Mouse (Mus musculus) neural tube, embryonic 11.5 days (tissue): ENCODE measurements around the gene Ltb4r1. TPM values are rescaled to one million over a fixed set of nuclear protein-coding genes. Genes with fewer than 3 reads are reported as not detected.
"Not testable (repeated sequence)": the region's sequence is repeated elsewhere in the genome, so short reads cannot be mapped to it uniquely, and the experiment has no call there.

ENCODE experiments used
- ATAC-seq: fragments of 200-750 bp; cut with Nextera tagmentation; 2 replicates; pipeline ENCODE4 v1.8.0; 2017; ENCODE audit warnings: moderate number of reproducible peaks, mild to moderate bottlenecking, moderate TSS enrichment, moderate library complexity; ENCODE audit not compliant: insufficient read depth, low FRiP score, low TSS enrichment
- DNase-seq: peaks from one replicate; pipeline ENCODE4 v3.0.0-alpha.2; 2015; ENCODE audit warnings: low spot score
- H3K27ac ChIP-seq: fragments of 300-500 bp; sonication (generic); 2 replicates; pipeline ENCODE4 v1.5.1; 2014; ENCODE audit warnings: low read depth, mild to moderate bottlenecking, low read length
- H3K27me3 ChIP-seq: fragments of 300-500 bp; sonication (generic); 2 replicates; pipeline ENCODE4 v1.6.1; 2014; ENCODE audit warnings: mild to moderate bottlenecking, low read length, mixed read lengths; ENCODE audit not compliant: control insufficient read depth, insufficient read depth
- H3K36me3 ChIP-seq: fragments of 300-500 bp; sonication (generic); 2 replicates; pipeline ENCODE4 v1.6.1; 2014; ENCODE audit warnings: mild to moderate bottlenecking, low read length, moderate library complexity, mixed read lengths; ENCODE audit not compliant: control insufficient read depth, insufficient read depth
- H3K4me1 ChIP-seq: fragments of 300-500 bp; sonication (generic); 2 replicates; pipeline ENCODE4 v1.6.1; 2014; ENCODE audit warnings: low read length, mixed read lengths; ENCODE audit not compliant: control insufficient read depth, insufficient read depth
- H3K4me2 ChIP-seq: fragments of 300-500 bp; sonication (generic); 2 replicates; pipeline ENCODE4 v1.6.1; 2014; ENCODE audit warnings: low read depth, mild to moderate bottlenecking, moderate library complexity
- H3K4me3 ChIP-seq: fragments of 300-500 bp; sonication (generic); 2 replicates; pipeline ENCODE4 v1.5.1; 2014; ENCODE audit warnings: low read depth, low read length
- H3K9ac ChIP-seq: fragments of 300-500 bp; sonication (generic); 2 replicates; pipeline ENCODE4 v1.6.1; 2014; ENCODE audit warnings: mild to moderate bottlenecking, low read length
- H3K9me3 ChIP-seq: fragments of 300-500 bp; sonication (generic); 2 replicates; pipeline ENCODE4 v1.6.1; 2016; ENCODE audit warnings: low read length; ENCODE audit not compliant: control insufficient read depth
- WGBS: fragments of 180-500 bp; shearing (Covaris S2); extraction: QIAGEN DNeasy Blood & Tissue Kit; methylation state at CpG from one replicate; pipeline ENCODE4 v1.1.7; 2014; 5-methylcytosine and 5-hydroxymethylcytosine counted together
- polyA plus RNA-seq: library from polyadenylated mRNA; unstranded; fragments of >200 nt; fragmentation: Nextera tagmentation; extraction: Ambion mirVana; gene quantifications from 2 replicates; pipeline ENCODE4 v1.2.1, GENCODE M21; 2014

Ltb4r1 gene
- polyA plus RNA-seq, 1 experiment from 2014 or later: 0.27 TPM

GRCm38 (mm10) chr14:55760156-55760555 is 5.6 kb upstream of the Ltb4r1 start:
- peaks cover 34% of the 10 kb centered on the region for H3K27me3 ChIP-seq
- DNase-seq: peak; percentile 80
- H3K4me1 ChIP-seq, H3K9me3 ChIP-seq, H3K9ac ChIP-seq, H3K36me3 ChIP-seq, ATAC-seq, H3K4me3 ChIP-seq, H3K27ac ChIP-seq: not testable (repeated sequence)
- WGBS: 2% methylated on average over 6 of the region's 6 CpGs
- H3K4me2 ChIP-seq: 0 out of 2 replicates have a peak overlapping the region, but pooled peaks have one; percentile 22

- H3K4me3 ChIP-seq: peak within 1 kb of the TSS; percentile 45
- H3K27me3 ChIP-seq: peaks cover 37% of the 10 kb centered on the region
- H3K9ac ChIP-seq: peak within 1 kb of the TSS; percentile 68
- DNase-seq (no peak), ATAC-seq (no peak)
- no peaks in the 10 kb centered on the region for H3K4me1 ChIP-seq
- WGBS: 73% methylated on average over 6 of the region's 6 CpGs
- no peaks in the 10 kb centered on the region; the same call in 1 of the 2 replicates for H3K36me3 ChIP-seq
- no peaks in the 10 kb centered on the region for H3K9me3 ChIP-seq
- H3K27ac ChIP-seq: no peak within 1 kb of the TSS
- H3K4me2 ChIP-seq: peak within 1 kb of the TSS; percentile 77
These were observed 4.6 kb upstream of the Ltb4r1 start, which contains the start of gene Ltb4r2 for GRCm38 (mm10) chr14:55761163-55761562. Gene Ltb4r2 (plus strand): TSS chr14:55761428.

- Histone ChIP-seq H3K4me1 (no peaks in the 10 kb centered on the region), H3K9me3 (no peaks in the 10 kb centered on the region), H3K27ac (no peak overlapping the region), H3K36me3 (no peaks in the 10 kb centered on the region), H3K4me3 (peak overlapping the region; percentile 45), H3K27me3 (peaks cover 43% of the 10 kb centered on the region), H3K4me2 (peak overlapping the region; percentile 77), H3K9ac (peak overlapping the region; percentile 68)
- ATAC-seq: peak; percentile 67
- DNase-seq: peak; percentile 70
- under 1% methylated on average over 74 of the region's 77 CpGs for WGBS
These were observed 3.6 kb upstream of the Ltb4r1 start for GRCm38 (mm10) chr14:55762001-55762821.

- 71% methylated on average over 7 of the region's 7 CpGs for WGBS
- H3K27ac ChIP-seq: no peak overlapping the region
- 0 out of 2 replicates have a peak, but pooled peaks cover 4% of the 10 kb centered on the region for H3K4me1 ChIP-seq
- H3K27me3 ChIP-seq: peaks cover 49% of the 10 kb centered on the region
- ATAC-seq: no peak
- DNase-seq: no peak
- H3K36me3 ChIP-seq: no peaks in the 10 kb centered on the region
- H3K4me3 ChIP-seq: no peak overlapping the region
- H3K9me3 ChIP-seq: no peaks in the 10 kb centered on the region
- no peak overlapping the region for H3K9ac ChIP-seq
- H3K4me2 ChIP-seq: no peak overlapping the region
These were observed 2.6 kb upstream of the Ltb4r1 start for GRCm38 (mm10) chr14:55763166-55763565.

- peaks cover 42% of the 10 kb centered on the region for H3K27me3 ChIP-seq
- WGBS: 12% methylated on average over 52 of the region's 52 CpGs
These were observed 2.0 kb downstream of the Ltb4r1 start for GRCm38 (mm10) chr14:55767519-55768414.

GRCm38 (mm10) chr14:55768555-55768954 is 2.8 kb downstream of the Ltb4r1 start:
- H3K36me3 ChIP-seq: no peaks in the 10 kb centered on the region
- H3K4me2 ChIP-seq: no peak overlapping the region
- ATAC-seq: no peak
- H3K9me3 ChIP-seq: no peaks in the 10 kb centered on the region
- H3K9ac ChIP-seq: no peak overlapping the region
- peaks cover 35% of the 10 kb centered on the region for H3K27me3 ChIP-seq
- WGBS: 92% methylated on average over 6 of the region's 6 CpGs
- no peak for DNase-seq
- no peak overlapping the region for H3K27ac ChIP-seq
- 0 out of 2 replicates have a peak, but pooled peaks cover 4% of the 10 kb centered on the region for H3K4me1 ChIP-seq
- H3K4me3 ChIP-seq: no peak overlapping the region

More at GRCm38 (mm10) chr14:55767519-55768414, 2.0 kb downstream of the Ltb4r1 start:
- Histone ChIP-seq H3K36me3 (no peaks in the 10 kb centered on the region), H3K4me3 (peak overlapping the region; percentile 34), H3K9me3 (no peaks in the 10 kb centered on the region), H3K27ac (no peak overlapping the region), H3K4me1 (0 out of 2 replicates have a peak, but pooled peaks cover 4% of the 10 kb centered on the region), H3K9ac (peak overlapping the region; percentile 59), H3K4me2 (peak overlapping the region; percentile 70)
- ATAC-seq (peak; percentile 48), DNase-seq (peak; percentile 64)

- WGBS: 77% methylated on average over 16 of the region's 16 CpGs
- H3K36me3 ChIP-seq: no peaks in the 10 kb centered on the region
- H3K4me2 ChIP-seq: no peak overlapping the region
- H3K27ac ChIP-seq: no peak overlapping the region
- no peak overlapping the region for H3K9ac ChIP-seq
- peaks cover 31% of the 10 kb centered on the region for H3K27me3 ChIP-seq
- H3K9me3 ChIP-seq: no peaks in the 10 kb centered on the region
- H3K4me1 ChIP-seq: 0 out of 2 replicates have a peak, but pooled peaks cover 4% of the 10 kb centered on the region
- no peak overlapping the region for H3K4me3 ChIP-seq
- no peak for DNase-seq
- ATAC-seq: no peak
These were observed 3.4 kb downstream of the Ltb4r1 start for GRCm38 (mm10) chr14:55769087-55769703.

GRCm38 (mm10) chr14:55776711-55777110 is 10.9 kb downstream of the Ltb4r1 start:
- 70% methylated on average over 7 of the region's 7 CpGs for WGBS
- H3K4me1 ChIP-seq: peaks cover 5% of the 10 kb centered on the region; the same call in 1 of the 2 replicates

More at GRCm38 (mm10) chr14:55776711-55777110, 10.9 kb downstream of the Ltb4r1 start:
- Histone ChIP-seq H3K27ac (no peak overlapping the region), H3K9ac (no peak overlapping the region), H3K4me2 (no peak overlapping the region), H3K36me3 (no peaks in the 10 kb centered on the region), H3K27me3 (peaks cover 4% of the 10 kb centered on the region; the same call in 1 of the 2 replicates), H3K9me3 (no peaks in the 10 kb centered on the region), H3K4me3 (no peak overlapping the region)
- DNase-seq (no peak), ATAC-seq (no peak)
